Mouse (Mus musculus): ENCODE measurements around the gene Mtx1.

DNA sequence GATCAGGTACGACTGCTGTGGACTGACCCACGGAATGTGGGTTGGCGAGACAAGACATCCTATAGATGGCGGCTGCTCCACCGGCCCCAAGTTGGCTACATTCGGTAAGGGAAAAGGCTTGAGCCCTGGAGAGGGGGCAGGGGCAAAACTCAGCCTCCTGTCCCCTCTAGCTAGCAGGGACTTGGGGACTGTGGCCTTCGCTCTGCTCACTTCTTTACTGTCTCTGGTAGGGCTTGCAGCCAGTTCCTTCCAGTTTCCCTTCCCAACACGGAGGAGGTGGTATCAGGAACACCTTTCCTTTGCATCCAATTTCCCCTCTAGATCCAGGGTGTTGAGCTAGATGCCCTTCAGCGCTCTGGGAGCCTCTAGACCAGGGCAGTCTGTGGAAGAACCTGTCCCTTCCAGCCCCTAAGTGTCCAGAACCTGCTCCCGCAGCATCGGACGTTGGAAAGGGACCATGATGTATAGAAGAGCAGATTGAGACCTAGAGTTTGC lies 1.5 kb downstream of the Mtx1 start:
- TF ChIP-seq CTCF (IDR thresholded peaks at IDR 0.05; ENCODE audit: borderline replicate concordance, insufficient read depth, low read length) (no peak), POLR2A (IDR thresholded peaks at IDR 0.05; ENCODE audit: low read depth, low read length) (no peak)
